Mouse (Mus musculus) stomach, postnatal 0 days (tissue): Measurements from ENCODE around the gene Utf1.

Source experiments
- CTCF ChIP-seq: IDR thresholded peaks from 2 replicates; pipeline ENCODE4 v1.5.1; 2016; ENCODE audit warnings: antibody characterized with exemption, low read depth, mild to moderate bottlenecking, moderate library complexity
- EP300 ChIP-seq: optimal IDR thresholded peaks from 2 replicates; pipeline ENCODE3; 2016; ENCODE audit warnings: antibody characterized with exemption

DNA sequence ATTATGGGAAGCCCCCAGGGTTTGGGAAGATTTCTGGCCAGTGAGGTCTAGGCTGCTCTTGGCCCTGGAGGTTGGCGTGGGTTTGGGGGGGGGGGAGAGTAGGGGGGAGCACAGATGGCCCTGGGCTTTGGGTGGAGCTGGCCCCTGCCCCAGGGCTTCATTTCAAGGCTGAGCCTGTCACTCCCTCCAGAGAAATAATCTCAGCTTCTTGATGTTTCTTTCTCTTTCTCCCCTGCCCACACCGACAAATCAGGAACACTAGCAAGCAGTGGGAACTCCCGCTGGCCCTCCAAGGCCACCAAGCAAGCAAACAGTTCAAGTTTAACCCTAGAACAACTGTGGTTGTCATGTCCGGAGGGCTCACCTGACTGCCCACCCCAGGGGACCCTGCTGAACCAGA lies 20.2 kb downstream of the Utf1 start:
- TF ChIP-seq CTCF = no peak
- TF ChIP-seq EP300 = no peak
